Mouse (Mus musculus): ENCODE measurements around the gene Heatr6. TPM values are rescaled to one million over a fixed set of nuclear protein-coding genes. Genes with fewer than 3 reads are reported as not detected.

Heatr6 gene
- polyA plus RNA-seq (2015; fragmentation: Nextera tagmentation; extraction: Ambion mirVana): 11.0 and 13.4 TPM in 2 replicates

DNA sequence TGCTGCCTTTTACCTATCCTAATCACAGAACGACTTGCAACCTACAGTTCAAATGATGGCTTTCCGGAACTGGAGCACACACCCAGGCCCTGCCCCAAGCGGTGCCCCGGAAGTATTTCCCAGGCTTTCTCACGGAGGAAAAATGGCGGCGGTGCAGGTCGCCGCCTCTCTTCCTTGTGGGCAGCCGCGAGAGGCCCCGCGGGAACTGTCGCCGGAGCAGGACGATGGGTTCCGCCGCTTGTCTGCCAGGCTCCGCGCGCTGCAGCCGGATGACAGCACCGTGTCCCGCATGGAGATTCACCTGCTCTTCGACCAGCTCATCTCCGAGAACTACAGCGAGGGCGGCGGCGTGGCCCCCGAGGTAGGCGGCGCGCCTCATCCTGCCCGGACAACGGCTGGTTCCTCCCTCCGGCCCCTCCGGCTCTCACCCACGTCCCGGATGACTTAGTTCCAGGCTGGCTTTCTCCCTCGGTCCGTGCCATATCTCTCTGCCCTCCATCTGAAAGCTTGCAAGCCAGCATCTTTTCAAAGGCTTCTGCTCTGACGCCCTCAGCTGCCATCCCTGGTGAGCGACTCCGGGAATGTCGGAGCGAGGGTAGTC lies at the start of gene Heatr6:
TSS of gene Heatr6 (plus strand) at position 116 of the 601 bp plus-strand sequence.

DNA sequence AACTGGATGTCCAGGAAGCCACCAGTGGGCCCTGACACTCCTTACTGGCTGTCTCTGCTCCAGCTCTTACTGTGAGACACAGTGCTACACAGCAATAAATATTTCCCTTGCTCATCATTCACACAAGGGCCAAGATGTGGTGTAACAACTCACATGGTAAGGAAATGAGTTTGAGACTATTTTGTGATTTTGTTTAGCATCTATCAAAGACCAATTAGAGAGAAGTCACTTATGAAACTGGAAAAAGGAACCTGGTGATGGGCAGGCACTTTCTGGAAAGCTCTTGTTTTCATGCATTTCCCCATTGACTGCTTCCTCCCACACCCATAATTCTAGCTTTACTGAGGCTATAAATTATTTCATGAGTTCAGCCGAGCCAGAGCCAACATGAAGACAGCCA lies 49.8 kb upstream of the Heatr6 start, which contains the start of gene Wfdc17:
TSS of gene Wfdc17 (plus strand) at position 287 of the 400 bp plus-strand sequence.

DNA sequence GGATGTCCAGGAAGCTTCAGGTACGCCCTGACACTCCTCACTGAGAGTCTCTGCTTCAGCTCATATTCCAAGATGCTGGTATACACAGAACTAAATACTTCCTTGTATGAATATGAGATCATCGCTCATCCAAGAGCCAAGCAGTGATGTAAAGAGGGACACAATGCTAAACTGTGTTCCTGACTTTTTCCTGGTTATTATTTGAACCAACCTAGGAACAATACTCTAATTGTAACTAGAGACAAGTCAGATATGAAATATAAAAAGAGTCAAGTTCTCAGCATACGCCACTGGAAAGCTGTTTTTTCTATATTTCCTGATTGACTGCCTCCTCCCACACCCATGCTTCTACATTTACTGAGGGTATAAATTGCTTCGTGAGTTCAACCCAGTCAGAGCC lies 44.8 kb upstream of the Heatr6 start, which contains the start of gene Wfdc18:
TSS of gene Wfdc18 (plus strand) at position 301 of the 400 bp plus-strand sequence.

DNA sequence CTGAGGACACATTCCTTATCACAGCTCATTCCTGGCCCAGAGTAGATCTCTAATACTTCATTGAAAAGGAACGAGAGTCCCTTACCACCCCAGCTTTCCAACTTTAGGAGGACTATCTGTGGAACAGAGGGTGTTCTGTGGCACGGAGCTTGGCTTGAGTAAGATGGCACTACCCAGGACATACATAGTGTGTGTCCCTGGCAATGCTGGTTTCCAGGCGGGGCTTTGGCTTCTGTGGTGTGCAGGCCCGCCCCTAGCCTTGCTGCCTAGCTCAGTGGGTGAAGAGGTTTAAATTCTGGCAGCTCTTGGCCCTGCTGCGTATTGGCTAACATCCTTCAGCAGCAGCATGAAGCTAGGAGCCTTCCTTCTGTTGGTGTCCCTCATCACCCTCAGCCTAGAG lies 6.8 kb upstream of the Heatr6 start, which contains the start of gene Wfdc21:
TSS of gene Wfdc21 (plus strand) at position 260 of the 400 bp plus-strand sequence.

Other genes with a start within 250 kb of the Heatr6 start
- not detected in 2 replicates for gene Heatr9, start 231.5 kb upstream of the Heatr6 start, polyA plus RNA-seq (2015; fragmentation: Nextera tagmentation; extraction: Ambion mirVana)
- 1.9 and 4.3 TPM in 2 replicates for gene Ccl5, start 223.2 kb upstream of the Heatr6 start, polyA plus RNA-seq (2015; fragmentation: Nextera tagmentation; extraction: Ambion mirVana)
- 23.0 and 30.6 TPM in 2 replicates for gene Ccl9, start 175.1 kb upstream of the Heatr6 start, polyA plus RNA-seq (2015; fragmentation: Nextera tagmentation; extraction: Ambion mirVana)
- 76.3 and 108 TPM in 2 replicates for gene Ccl6, start 160.6 kb upstream of the Heatr6 start, polyA plus RNA-seq (2015; fragmentation: Nextera tagmentation; extraction: Ambion mirVana)
- gene Rpl9-ps1, start 108.1 kb upstream of the Heatr6 start, polyA plus RNA-seq (2015; fragmentation: Nextera tagmentation; extraction: Ambion mirVana): not detected in 2 replicates
- 1.1 and 1.5 TPM in 2 replicates for gene Ccl3, start 104.3 kb upstream of the Heatr6 start, polyA plus RNA-seq (2015; fragmentation: Nextera tagmentation; extraction: Ambion mirVana)
- gene Ccl4, start 91.1 kb upstream of the Heatr6 start, polyA plus RNA-seq (2015; fragmentation: Nextera tagmentation; extraction: Ambion mirVana): 2.0 and 2.8 TPM in 2 replicates
- gene Wfdc17, start 49.7 kb upstream of the Heatr6 start, polyA plus RNA-seq (2015; fragmentation: Nextera tagmentation; extraction: Ambion mirVana): 25.4 and 59.9 TPM in 2 replicates
- gene Wfdc18, start 44.7 kb upstream of the Heatr6 start, polyA plus RNA-seq (2015; fragmentation: Nextera tagmentation; extraction: Ambion mirVana): 1.3 and 2.7 TPM in 2 replicates
- 6.7 and 13.8 TPM in 2 replicates for gene Wfdc21, start 6.8 kb upstream of the Heatr6 start, polyA plus RNA-seq (2015; fragmentation: Nextera tagmentation; extraction: Ambion mirVana)
- gene Hnf1b, start 96.4 kb downstream of the Heatr6 start, polyA plus RNA-seq (2015; fragmentation: Nextera tagmentation; extraction: Ambion mirVana): 1.3 and 2.8 TPM in 2 replicates
- 29.7 and 36.6 TPM in 2 replicates for gene Ddx52, start 188.4 kb downstream of the Heatr6 start, polyA plus RNA-seq (2015; fragmentation: Nextera tagmentation; extraction: Ambion mirVana)
- gene Synrg, start 210.7 kb downstream of the Heatr6 start, polyA plus RNA-seq (2015; fragmentation: Nextera tagmentation; extraction: Ambion mirVana): 7.4 and 8.8 TPM in 2 replicates